Mouse (Mus musculus) heart, adult 2 months (tissue): Measurements from ENCODE around the gene Zbtb7b. TPM values are rescaled to one million over a fixed set of nuclear protein-coding genes. Genes with fewer than 3 reads are reported as not detected.

ENCODE experiments used
- DNase-seq, 2 experiments: peaks; one replicate each; pipeline ENCODE4 v3.0.0; 2021
- H3K27ac ChIP-seq: fragments of 200-600 bp; 2 replicates; pipeline ENCODE4 v1.8.1; 2022
- H3K27me3 ChIP-seq: fragments of 200-500 bp; 2 replicates; pipeline ENCODE4 v1.6.1; 2012; ENCODE audit warnings: mild to moderate bottlenecking, low read length, inconsistent platforms, mixed read lengths; ENCODE audit not compliant: control insufficient read depth, insufficient read depth
- H3K36me3 ChIP-seq: fragments of 200-500 bp; 2 replicates; pipeline ENCODE4 v1.6.1; 2012; ENCODE audit warnings: low read length, inconsistent platforms; ENCODE audit not compliant: control insufficient read depth, insufficient read depth
- H3K4me1 ChIP-seq: fragments of 200-500 bp; 2 replicates; pipeline ENCODE4 v1.6.1; 2011; ENCODE audit warnings: low read length; ENCODE audit not compliant: control insufficient read depth, insufficient read depth
- H3K4me3 ChIP-seq: fragments of 200-600 bp; 2 replicates; pipeline ENCODE4 v1.8.1; 2022
- H3K79me2 ChIP-seq: fragments of 200-500 bp; replicated peaks from 2 replicates; pipeline ENCODE4 v1.6.1; 2012; ENCODE audit warnings: mild to moderate bottlenecking, inconsistent platforms, low read length, moderate library complexity, mixed read lengths; ENCODE audit not compliant: control insufficient read depth, insufficient read depth
- H3K9ac ChIP-seq: fragments of 200-500 bp; 2 replicates; pipeline ENCODE4 v1.6.1; 2012; ENCODE audit warnings: low read depth, mild to moderate bottlenecking, control low read depth, inconsistent platforms, low read length, mixed read lengths
- CTCF ChIP-seq: fragments of 200-600 bp; IDR thresholded peaks from 2 replicates; pipeline ENCODE4 v1.8.1; 2022; ENCODE audit warnings: antibody characterized with exemption, mild to moderate bottlenecking, moderate library complexity
- EP300 ChIP-seq: fragments of 200-500 bp; IDR thresholded peaks from 2 replicates; pipeline ENCODE4 v1.6.1; 2011; ENCODE audit warnings: low read depth, low read length, control low read depth; ENCODE audit not compliant: insufficient read depth
- POLR2A ChIP-seq: fragments of 200-500 bp; IDR thresholded peaks from 2 replicates; pipeline ENCODE4 v1.6.1; 2011; ENCODE audit warnings: mild to moderate bottlenecking, low read depth, low read length, control low read depth; ENCODE audit not compliant: insufficient read depth
- WGBS: fragments of 180-500 bp; shearing (Covaris S2); methylation state at CpG from one replicate; pipeline ENCODE4 v1.1.7; 2018; 5-methylcytosine and 5-hydroxymethylcytosine counted together
- intact Hi-C: fragments of 180-260 bp; cut with DNase I; formaldehyde crosslinking; loops from one replicate; pipeline ENCODE4 v1.15.1; 2025
- polyA plus RNA-seq: library from polyadenylated mRNA; depleted of rRNA; stranded (reverse); fragments of >200 nt; gene quantifications from 2 replicates; pipeline ENCODE4 v1.2.3, GENCODE M21; 2012
- total RNA-seq, 2 experiments: library from RNA; stranded (reverse); gene quantifications; 2 replicates each; pipeline ENCODE4 v1.2.3; 2021

The Zbtb7b gene
- total and polyA plus RNA-seq, 3 experiments, result 20.5 to 23.4 (median 21.5) TPM

DNA sequence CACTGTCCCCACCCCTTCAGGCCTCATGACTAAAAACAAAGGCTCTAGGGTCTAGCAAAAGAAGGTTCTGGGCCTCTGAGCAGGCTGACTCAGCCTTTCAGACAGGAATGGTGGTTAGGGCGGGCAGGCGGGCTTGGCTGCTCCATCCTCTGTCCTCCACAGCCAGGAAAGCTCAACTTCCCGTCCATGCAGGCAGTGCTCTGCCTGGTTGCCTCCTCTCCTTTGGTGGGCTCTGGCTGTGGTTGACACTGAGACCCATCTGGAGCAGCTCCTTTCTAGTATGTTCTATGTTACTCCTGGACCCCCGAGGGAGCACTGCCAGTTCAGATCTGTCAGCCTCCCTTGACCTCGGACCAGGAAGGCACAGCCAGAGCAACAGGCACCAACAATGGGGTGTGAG lies 8.1 kb upstream of the Zbtb7b start, which contains the start of gene Lenep:
TSS of gene Lenep (minus strand) at position 101 of the 400 bp plus-strand sequence.
- Histone ChIP-seq H3K79me2 (no peaks in the 10 kb centered on the region), H3K4me1 (no peaks in the 10 kb centered on the region), H3K4me3 (no peak within 1 kb of the TSS), H3K27me3 (no peaks in the 10 kb centered on the region), H3K9ac (no peak within 1 kb of the TSS), H3K27ac (no peak within 1 kb of the TSS), H3K36me3 (no peaks in the 10 kb centered on the region)
- TF ChIP-seq CTCF (no peak), EP300 (no peak), POLR2A (no peak)
- WGBS, result 64% methylated on average over 5 of the region's 5 CpGs
- intact Hi-C loops, result no loop called here
- no peak for DNase-seq

DNA sequence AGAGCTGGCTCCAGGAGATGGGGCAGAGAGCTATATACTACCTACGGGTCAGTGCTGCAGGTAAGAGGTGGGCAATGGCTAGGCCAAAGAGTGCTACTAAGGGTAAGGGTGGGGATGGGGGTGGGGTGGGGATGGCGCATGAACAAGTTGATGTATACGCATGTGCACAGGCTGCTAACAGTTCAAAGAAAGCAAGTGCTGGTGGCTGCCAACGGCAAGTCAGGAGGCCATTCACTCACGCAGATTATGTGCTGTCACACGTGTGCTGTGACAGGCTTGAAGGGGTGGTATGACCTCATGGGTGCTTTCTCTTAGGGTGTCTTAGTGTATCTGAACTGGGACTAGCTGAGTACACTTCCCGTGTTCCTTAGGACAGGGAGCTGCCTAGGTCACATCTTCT lies 6.8 kb upstream of the Zbtb7b start:
- 82% methylated on average over 7 of the region's 7 CpGs for WGBS
- Histone ChIP-seq H3K9ac (no peak overlapping the region), H3K4me3 (no peak overlapping the region), H3K36me3 (no peaks in the 10 kb centered on the region), H3K27me3 (no peaks in the 10 kb centered on the region), H3K4me1 (no peaks in the 10 kb centered on the region; the same call in 1 of the 2 replicates), H3K27ac (no peak overlapping the region), H3K79me2 (no peaks in the 10 kb centered on the region)
- TF ChIP-seq CTCF, result no peak
- TF ChIP-seq POLR2A, result no peak
- TF ChIP-seq EP300, result no peak
- intact Hi-C loops, result no loop called here
- DNase-seq, result no peak

DNA sequence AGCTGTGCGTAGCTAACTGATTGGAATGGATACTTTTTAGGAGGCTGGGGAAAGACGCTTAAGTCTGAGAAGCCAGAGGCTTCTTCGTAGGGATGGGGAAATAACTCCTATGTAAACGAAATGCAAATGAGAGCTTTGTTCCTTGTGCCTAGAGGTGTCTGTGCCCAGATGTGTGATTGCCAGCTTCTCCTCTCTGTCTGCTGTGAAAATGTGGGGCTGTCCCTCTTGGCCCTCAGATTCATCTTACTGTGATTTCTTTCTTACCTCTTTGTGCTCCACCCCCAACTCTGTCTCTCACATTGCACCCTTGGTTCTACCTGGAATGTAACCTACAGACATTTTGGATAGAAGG lies 2.1 kb upstream of the Zbtb7b start:
- Histone ChIP-seq H3K36me3 (no peaks in the 10 kb centered on the region), H3K79me2 (no peaks in the 10 kb centered on the region), H3K4me3 (peak overlapping the region; percentile 83), H3K27me3 (no peaks in the 10 kb centered on the region), H3K9ac (peak overlapping the region; percentile 40; the same call in 1 of the 2 replicates), H3K4me1 (no peaks in the 10 kb centered on the region; the same call in 1 of the 2 replicates), H3K27ac (peak overlapping the region; percentile 99)
- under 1% methylated on average over 4 of the region's 4 CpGs for WGBS
- DNase-seq, result no peak
- intact Hi-C loops, result loop anchor here (2.0 to 5.0 kb wide), 2 partner anchors 62 to 91 kb away; no protein-coding TSS in a partner anchor
- no peak for TF ChIP-seq EP300
- TF ChIP-seq CTCF, result no peak
- no peak for TF ChIP-seq POLR2A

GRCm38 (mm10) chr3:89395806-89396653 lies 1.5 kb upstream of the Zbtb7b start:
- intact Hi-C loops, result loop anchor here (1.0 to 5.0 kb wide), 4 partner anchors 13 to 91 kb away; partner anchors contain the start of gene Pygo2
- peak; percentile 91 for TF ChIP-seq CTCF
- TF ChIP-seq EP300, result 0 out of 2 replicates have a peak, but pooled peaks have one; percentile 65
- TF ChIP-seq POLR2A, result no peak
- Histone ChIP-seq H3K36me3 (no peaks in the 10 kb centered on the region), H3K9ac (peak overlapping the region; percentile 54), H3K79me2 (no peaks in the 10 kb centered on the region), H3K27ac (peak overlapping the region; percentile 99), H3K4me3 (peak overlapping the region; percentile 83), H3K27me3 (no peaks in the 10 kb centered on the region), H3K4me1 (peaks cover 2% of the 10 kb centered on the region)
- peak; percentile 75 to 79 for DNase-seq
- WGBS, result 1% methylated on average over 38 of the region's 44 CpGs

- 10% methylated on average over 10 of the region's 10 CpGs for WGBS
- DNase-seq, result peak in 1 of 2 experiments; percentile 44
- H3K79me2 ChIP-seq, result no peaks in the 10 kb centered on the region
- H3K9ac ChIP-seq, result peak overlapping the region; percentile 54
- no peak for TF ChIP-seq POLR2A
- no peak for TF ChIP-seq CTCF
- no peak for TF ChIP-seq EP300
- no peaks in the 10 kb centered on the region for H3K36me3 ChIP-seq
- H3K27ac ChIP-seq, result peak overlapping the region; percentile 99
- H3K4me3 ChIP-seq, result peak overlapping the region; percentile 83
- H3K27me3 ChIP-seq, result no peaks in the 10 kb centered on the region
- peaks cover 3% of the 10 kb centered on the region for H3K4me1 ChIP-seq
- intact Hi-C loops, result loop anchor here (1.0 to 5.0 kb wide), 3 partner anchors 14 to 92 kb away; partner anchors contain the start of gene Pygo2
These were observed 836 bp upstream of the Zbtb7b start for GRCm38 (mm10) chr3:89395419-89395805.

GRCm38 (mm10) chr3:89394894-89395256 lies 299 bp upstream of the Zbtb7b start:
- H3K27ac ChIP-seq, result peak overlapping the region; percentile 99
- no peaks in the 10 kb centered on the region for H3K27me3 ChIP-seq
- no peaks in the 10 kb centered on the region for H3K79me2 ChIP-seq
- TF ChIP-seq EP300 (0 out of 2 replicates have a peak, but pooled peaks have one; percentile 48), CTCF (no peak), POLR2A (peak; percentile 85)
- intact Hi-C loops, result loop anchor here (1.0 to 5.0 kb wide), 3 partner anchors 14 to 92 kb away; partner anchors contain the start of gene Pygo2
- peak in 1 of 2 experiments; percentile 89 for DNase-seq
- WGBS, result under 1% methylated on average over 12 of the region's 12 CpGs
- H3K4me1 ChIP-seq, result peaks cover 5% of the 10 kb centered on the region
- peak overlapping the region; percentile 83 for H3K4me3 ChIP-seq
- no peaks in the 10 kb centered on the region for H3K36me3 ChIP-seq
- H3K9ac ChIP-seq, result peak overlapping the region; percentile 82
